Mouse (Mus musculus): ENCODE data around the gene Hoxa3. TPM values are rescaled to one million over a fixed set of nuclear protein-coding genes. Genes with fewer than 3 reads are reported as not detected.

Hoxa3 gene
- polyA plus RNA-seq, 1 experiment from 2014 or later: 11.8 TPM

DNA sequence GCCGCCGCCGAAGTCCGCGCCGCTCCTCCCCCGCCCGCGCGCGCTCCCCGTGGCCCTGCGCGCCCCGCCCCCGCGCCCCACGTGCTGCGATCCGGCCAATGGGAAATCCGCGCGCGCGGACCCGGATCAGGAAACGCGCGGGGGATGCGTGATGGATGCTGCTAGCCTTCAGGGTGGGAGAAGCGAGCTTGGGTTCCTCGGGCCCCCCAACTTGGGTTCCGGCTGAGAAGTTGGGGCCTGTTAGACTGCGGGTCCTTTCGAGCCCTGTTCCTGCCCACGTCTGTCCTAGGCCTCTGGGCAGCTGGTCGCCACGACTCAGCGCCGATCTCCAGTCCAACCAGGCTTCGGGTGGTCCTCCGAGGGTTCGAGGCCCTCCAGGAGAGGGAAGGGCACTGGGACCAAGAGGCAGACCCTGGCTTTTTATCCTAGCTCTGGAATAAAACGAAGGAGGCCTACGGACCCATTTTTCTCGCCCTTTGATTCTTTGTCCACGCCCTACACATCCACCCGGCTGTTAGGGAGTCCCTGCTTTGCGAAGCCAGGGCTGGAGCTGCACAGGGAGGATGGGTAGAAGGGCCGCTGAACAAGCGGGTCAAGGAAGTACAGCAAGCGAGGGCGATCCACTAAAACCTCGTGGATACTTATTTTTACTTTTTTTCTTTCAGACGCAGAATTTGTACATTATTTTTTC is 21.1 kb downstream of the Hoxa3 start:
- under 1% methylated on average over 48 of the region's 55 CpGs for WGBS

DNA sequence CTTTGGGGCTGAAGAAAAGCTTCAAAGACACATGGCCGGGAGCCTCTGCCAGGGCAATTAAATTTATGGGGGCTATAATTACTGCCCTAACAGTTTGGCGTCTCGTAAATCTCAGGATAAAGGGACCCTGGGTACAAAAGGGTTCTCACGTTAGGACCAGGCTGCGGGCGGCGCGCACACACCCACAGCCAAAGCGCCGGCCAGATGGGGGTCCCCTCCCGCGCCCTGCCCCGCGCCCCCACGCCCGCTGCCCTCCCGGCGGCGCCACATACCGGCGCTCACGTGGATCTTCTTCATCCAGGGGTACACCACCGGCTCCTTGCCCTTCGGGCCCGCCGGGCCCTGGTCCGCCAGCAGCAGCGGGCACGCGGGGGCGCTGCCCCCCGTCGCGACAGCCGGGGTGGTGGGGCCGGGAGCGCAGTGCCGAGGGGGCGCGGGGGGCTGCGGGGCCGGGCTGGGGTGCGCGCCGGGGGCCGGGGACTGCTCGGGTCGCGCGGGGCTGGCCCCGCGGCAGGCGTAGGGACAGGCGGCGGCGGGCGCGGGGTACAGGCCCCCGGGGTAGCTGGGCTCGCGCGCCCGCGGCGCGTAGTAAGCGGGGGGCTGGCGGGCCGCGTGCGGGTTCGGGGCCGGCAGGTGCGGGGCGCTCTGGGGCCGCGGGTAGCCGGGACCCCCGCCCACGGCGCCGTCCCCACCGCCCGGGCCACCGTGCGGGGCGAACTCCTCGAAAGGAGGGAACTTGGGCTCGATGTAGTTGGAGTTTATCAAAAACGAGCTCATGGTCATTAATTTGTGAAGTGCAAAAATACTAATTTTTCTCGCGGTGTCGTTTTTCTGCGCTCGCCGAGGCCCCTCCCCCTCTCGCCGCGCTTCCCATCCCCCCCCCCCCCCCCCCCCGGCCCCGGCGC is 22.0 kb downstream of the Hoxa3 start, which contains the start of gene Hoxa4:
TSS of gene Hoxa4 (minus strand) at position 848 of the 905 bp plus-strand sequence.
- peak within 1 kb of the TSS; percentile 62 for H3K4me3 ChIP-seq (replicated peaks)
- no peaks in the 10 kb centered on the region for H3K27me3 ChIP-seq
- H3K4me2 ChIP-seq: peak within 1 kb of the TSS; percentile 93
- no peaks in the 10 kb centered on the region for H3K9me3 ChIP-seq (replicated peaks)
- peak within 1 kb of the TSS; percentile 95 for H3K27ac ChIP-seq
- H3K36me3 ChIP-seq: 0 out of 2 replicates have a peak, but pooled peaks cover 3% of the 10 kb centered on the region
- ATAC-seq (replicated peaks; ENCODE audit: low FRiP score): peak; percentile 72
- H3K4me1 ChIP-seq: peaks cover 91% of the 10 kb centered on the region
- WGBS: under 1% methylated on average over 92 of the region's 102 CpGs
- peak within 1 kb of the TSS; percentile 78 for H3K9ac ChIP-seq

More for the DNA sequence above, 21.1 kb downstream of the Hoxa3 start:
- Histone ChIP-seq H3K4me1 (peaks cover 91% of the 10 kb centered on the region), H3K27me3 (no peaks in the 10 kb centered on the region), H3K4me3 (replicated peaks) (peak overlapping the region; percentile 62), H3K36me3 (no peaks in the 10 kb centered on the region), H3K9ac (peak overlapping the region; percentile 35), H3K27ac (peak overlapping the region; percentile 83), H3K9me3 (replicated peaks) (no peaks in the 10 kb centered on the region), H3K4me2 (peak overlapping the region; percentile 93)
- peak; percentile 59 for ATAC-seq (replicated peaks; ENCODE audit: low FRiP score)

DNA sequence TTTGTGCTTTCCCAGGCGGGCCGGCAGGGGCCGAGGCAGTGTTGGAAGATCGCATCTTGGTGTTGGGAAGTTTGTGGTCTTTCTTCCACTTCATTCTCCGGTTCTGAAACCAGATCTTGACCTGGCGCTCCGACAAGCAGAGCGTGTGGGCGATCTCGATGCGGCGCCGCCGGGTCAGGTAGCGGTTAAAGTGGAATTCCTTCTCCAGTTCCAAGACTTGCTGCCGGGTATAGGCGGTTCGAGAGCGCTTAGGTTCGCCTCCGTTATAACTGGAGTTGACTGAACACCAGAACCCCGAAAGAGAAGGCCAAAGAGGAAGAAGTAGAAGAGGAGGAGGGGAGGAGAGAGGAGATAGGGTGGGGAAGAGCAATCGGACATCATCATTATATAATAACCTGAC is 22.7 kb downstream of the Hoxa3 start:
- H3K27me3 ChIP-seq: no peaks in the 10 kb centered on the region
- H3K9ac ChIP-seq: no peak overlapping the region
- H3K36me3 ChIP-seq: 0 out of 2 replicates have a peak, but pooled peaks cover 3% of the 10 kb centered on the region
- H3K9me3 ChIP-seq (replicated peaks): no peaks in the 10 kb centered on the region
- no peak for ATAC-seq (replicated peaks; ENCODE audit: low FRiP score)
- H3K4me1 ChIP-seq: peaks cover 93% of the 10 kb centered on the region
- H3K4me3 ChIP-seq (replicated peaks): peak overlapping the region; percentile 62
- H3K27ac ChIP-seq: peak overlapping the region; percentile 95
- WGBS: 6% methylated on average over 23 of the region's 23 CpGs
- H3K4me2 ChIP-seq: peak overlapping the region; percentile 93

DNA sequence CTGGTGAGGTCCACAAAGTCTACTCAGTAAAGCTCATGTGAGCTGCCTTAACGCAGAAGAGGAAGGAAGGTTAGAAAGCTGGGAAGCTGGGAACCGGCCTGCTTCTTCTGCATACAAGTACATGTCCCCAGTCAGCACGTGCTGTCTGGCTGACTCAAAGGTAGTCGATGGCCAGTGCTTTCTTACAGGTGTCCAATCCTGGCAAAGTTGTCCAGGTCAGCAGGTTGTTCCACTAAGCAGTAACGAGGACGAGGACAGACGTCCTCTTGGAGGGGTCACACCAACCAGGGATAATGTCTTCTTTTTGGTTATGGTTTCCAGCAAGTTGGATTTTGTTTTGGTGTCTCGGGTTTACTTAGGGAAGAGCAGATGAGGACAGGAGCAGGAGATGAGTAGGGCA is 23.2 kb downstream of the Hoxa3 start:
- ATAC-seq (replicated peaks; ENCODE audit: low FRiP score): no peak
- WGBS: 26% methylated on average over 8 of the region's 8 CpGs
- H3K27me3 ChIP-seq: no peaks in the 10 kb centered on the region
- no peaks in the 10 kb centered on the region for H3K9me3 ChIP-seq (replicated peaks)
- H3K4me3 ChIP-seq (replicated peaks): peak overlapping the region; percentile 62; the same call in 1 of the 2 replicates
- peak overlapping the region; percentile 95 for H3K27ac ChIP-seq
- H3K36me3 ChIP-seq: 0 out of 2 replicates have a peak, but pooled peaks cover 3% of the 10 kb centered on the region
- no peak overlapping the region for H3K9ac ChIP-seq
- H3K4me2 ChIP-seq: peak overlapping the region; percentile 93
- peaks cover 94% of the 10 kb centered on the region for H3K4me1 ChIP-seq

DNA sequence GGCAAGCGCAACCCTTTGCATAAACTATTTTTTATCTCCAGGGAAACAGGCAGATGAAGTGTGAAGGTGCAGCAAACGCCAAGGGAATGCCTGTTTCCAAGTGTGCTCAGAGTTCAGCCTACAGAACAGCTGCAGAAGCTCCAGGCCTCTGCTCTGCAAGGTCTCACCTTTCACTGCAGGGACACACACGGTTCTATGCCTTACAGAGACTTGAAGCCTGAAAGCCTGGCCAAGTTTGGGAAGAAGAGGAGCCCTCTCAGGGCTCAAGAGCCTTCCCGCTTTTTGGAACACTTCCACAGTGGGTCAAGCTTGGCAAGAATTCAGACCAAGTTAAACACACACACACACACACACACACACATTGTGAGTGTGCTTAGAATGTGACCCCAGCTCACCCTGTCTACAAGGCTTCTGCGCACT is 24.0 kb downstream of the Hoxa3 start:
- no peak overlapping the region; the same call in 1 of the 2 replicates for H3K9ac ChIP-seq
- H3K27me3 ChIP-seq: no peaks in the 10 kb centered on the region
- H3K4me3 ChIP-seq (replicated peaks): no peak overlapping the region
- ATAC-seq (replicated peaks; ENCODE audit: low FRiP score): no peak
- H3K9me3 ChIP-seq (replicated peaks): no peaks in the 10 kb centered on the region
- peaks cover 94% of the 10 kb centered on the region for H3K4me1 ChIP-seq
- WGBS: 27% methylated on average over 5 of the region's 5 CpGs
- peak overlapping the region; percentile 95 for H3K27ac ChIP-seq
- H3K4me2 ChIP-seq: peak overlapping the region; percentile 20; the same call in 1 of the 2 replicates
- 0 out of 2 replicates have a peak, but pooled peaks cover 3% of the 10 kb centered on the region for H3K36me3 ChIP-seq

DNA sequence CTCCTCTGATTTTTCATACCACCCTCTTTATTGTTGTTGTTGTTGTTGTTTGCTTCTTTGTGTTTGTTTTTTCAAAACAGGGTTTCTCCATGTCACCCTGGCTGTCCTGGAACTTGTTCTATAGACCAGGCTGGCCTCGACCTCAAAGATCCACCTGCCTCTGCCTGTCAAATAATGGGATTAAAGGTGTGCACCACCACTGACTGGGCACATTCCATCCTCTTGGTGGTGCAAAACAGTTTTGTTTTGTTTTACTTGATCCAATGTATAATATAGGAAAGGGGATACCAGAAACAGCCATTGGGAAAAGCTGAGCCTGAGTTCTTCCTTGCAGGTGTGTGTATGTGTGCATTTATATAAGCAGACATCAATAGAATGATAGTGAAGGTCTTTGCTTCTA is 26.6 kb downstream of the Hoxa3 start:
- H3K27me3 ChIP-seq: no peaks in the 10 kb centered on the region
- 57% methylated on average over 1 of the region's 1 CpGs for WGBS
- H3K4me2 ChIP-seq: no peak overlapping the region
- no peak overlapping the region for H3K9ac ChIP-seq
- peaks cover 99% of the 10 kb centered on the region for H3K4me1 ChIP-seq
- H3K9me3 ChIP-seq (replicated peaks): no peaks in the 10 kb centered on the region
- 0 out of 2 replicates have a peak, but pooled peaks cover 10% of the 10 kb centered on the region for H3K36me3 ChIP-seq
- H3K4me3 ChIP-seq (replicated peaks): no peak overlapping the region
- ATAC-seq (replicated peaks; ENCODE audit: low FRiP score): no peak
- 0 out of 2 replicates have a peak overlapping the region, but pooled peaks have one; percentile 2 for H3K27ac ChIP-seq

DNA sequence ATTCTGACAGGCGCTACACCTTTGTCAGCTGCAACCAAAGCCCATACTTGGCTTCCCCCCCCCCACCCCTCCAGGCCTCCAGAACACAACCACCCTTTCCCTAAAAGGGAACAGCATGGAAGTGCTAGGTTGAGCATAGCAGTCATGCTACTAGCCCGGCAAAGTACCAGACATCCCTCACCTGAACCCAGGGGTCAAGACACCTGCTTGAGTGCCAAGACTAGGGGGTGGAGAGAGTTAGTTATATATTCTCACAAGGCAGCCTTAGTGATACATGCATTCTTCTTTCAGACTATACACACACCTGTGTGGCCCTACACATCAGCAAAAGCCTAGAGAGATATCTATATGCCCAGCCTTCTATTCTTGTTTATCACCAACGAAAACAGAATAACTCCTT is 27.3 kb downstream of the Hoxa3 start:
- Histone ChIP-seq H3K27ac (peak overlapping the region; percentile 98), H3K9ac (no peak overlapping the region), H3K4me3 (replicated peaks) (no peak overlapping the region), H3K4me2 (peak overlapping the region; percentile 45), H3K4me1 (peaks cover 100% of the 10 kb centered on the region), H3K9me3 (replicated peaks) (no peaks in the 10 kb centered on the region), H3K36me3 (0 out of 2 replicates have a peak, but pooled peaks cover 10% of the 10 kb centered on the region), H3K27me3 (no peaks in the 10 kb centered on the region)
- WGBS: 28% methylated on average over 3 of the region's 3 CpGs
- no peak for ATAC-seq (replicated peaks; ENCODE audit: low FRiP score)

DNA sequence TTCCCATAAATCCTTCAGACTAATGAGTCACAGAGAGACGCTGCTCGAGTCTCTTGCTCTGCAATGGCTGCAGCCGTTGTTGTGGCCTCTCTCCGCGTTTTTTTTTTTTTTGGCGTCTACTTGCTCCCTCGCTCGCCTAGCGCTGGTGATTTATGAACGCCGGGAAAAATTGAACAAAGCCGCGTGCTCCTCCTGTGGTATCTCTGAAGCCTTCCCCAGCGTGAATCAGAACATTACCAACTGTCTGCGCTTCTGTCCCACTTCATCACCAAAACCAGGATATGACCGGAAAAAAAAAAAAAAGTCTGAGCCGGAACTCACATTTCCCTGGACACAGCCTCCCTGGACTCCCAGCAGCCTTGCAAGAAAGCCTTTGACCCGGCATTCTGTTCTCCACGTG is 27.9 kb downstream of the Hoxa3 start:
- Histone ChIP-seq H3K27ac (peak overlapping the region; percentile 98), H3K9ac (no peak overlapping the region), H3K4me3 (replicated peaks) (peak overlapping the region; percentile 9; the same call in 1 of the 2 replicates), H3K36me3 (0 out of 2 replicates have a peak, but pooled peaks cover 10% of the 10 kb centered on the region), H3K27me3 (no peaks in the 10 kb centered on the region), H3K4me2 (peak overlapping the region; percentile 45), H3K4me1 (peaks cover 100% of the 10 kb centered on the region), H3K9me3 (replicated peaks) (no peaks in the 10 kb centered on the region)
- ATAC-seq (replicated peaks; ENCODE audit: low FRiP score): no peak
- WGBS: 3% methylated on average over 19 of the region's 19 CpGs

DNA sequence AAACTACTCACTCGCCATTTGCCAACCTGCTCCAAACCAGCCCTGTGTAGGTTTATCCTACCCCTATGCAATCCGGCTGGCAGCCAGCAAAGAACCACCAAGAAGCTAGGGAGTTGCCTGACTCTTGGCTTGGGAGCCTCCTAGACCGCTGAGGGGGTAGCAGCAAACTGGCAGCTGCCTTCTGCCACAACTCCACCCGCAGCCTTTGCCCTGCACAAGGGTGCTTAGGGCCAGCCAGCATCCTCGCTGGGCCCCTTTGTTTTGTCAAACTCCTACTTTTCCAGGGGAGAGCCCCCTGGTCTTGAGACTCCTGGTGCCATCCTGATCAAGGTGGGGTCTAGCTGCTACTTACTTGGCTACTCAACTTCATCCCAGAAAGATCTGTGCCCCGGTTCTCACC is 28.5 kb downstream of the Hoxa3 start:
- Histone ChIP-seq H3K36me3 (0 out of 2 replicates have a peak, but pooled peaks cover 10% of the 10 kb centered on the region), H3K4me3 (replicated peaks) (no peak overlapping the region), H3K4me1 (peaks cover 100% of the 10 kb centered on the region), H3K27ac (peak overlapping the region; percentile 98), H3K27me3 (no peaks in the 10 kb centered on the region), H3K9ac (no peak overlapping the region), H3K4me2 (peak overlapping the region; percentile 45), H3K9me3 (replicated peaks) (no peaks in the 10 kb centered on the region)
- WGBS: 19% methylated on average over 6 of the region's 6 CpGs
- no peak for ATAC-seq (replicated peaks; ENCODE audit: low FRiP score)

DNA sequence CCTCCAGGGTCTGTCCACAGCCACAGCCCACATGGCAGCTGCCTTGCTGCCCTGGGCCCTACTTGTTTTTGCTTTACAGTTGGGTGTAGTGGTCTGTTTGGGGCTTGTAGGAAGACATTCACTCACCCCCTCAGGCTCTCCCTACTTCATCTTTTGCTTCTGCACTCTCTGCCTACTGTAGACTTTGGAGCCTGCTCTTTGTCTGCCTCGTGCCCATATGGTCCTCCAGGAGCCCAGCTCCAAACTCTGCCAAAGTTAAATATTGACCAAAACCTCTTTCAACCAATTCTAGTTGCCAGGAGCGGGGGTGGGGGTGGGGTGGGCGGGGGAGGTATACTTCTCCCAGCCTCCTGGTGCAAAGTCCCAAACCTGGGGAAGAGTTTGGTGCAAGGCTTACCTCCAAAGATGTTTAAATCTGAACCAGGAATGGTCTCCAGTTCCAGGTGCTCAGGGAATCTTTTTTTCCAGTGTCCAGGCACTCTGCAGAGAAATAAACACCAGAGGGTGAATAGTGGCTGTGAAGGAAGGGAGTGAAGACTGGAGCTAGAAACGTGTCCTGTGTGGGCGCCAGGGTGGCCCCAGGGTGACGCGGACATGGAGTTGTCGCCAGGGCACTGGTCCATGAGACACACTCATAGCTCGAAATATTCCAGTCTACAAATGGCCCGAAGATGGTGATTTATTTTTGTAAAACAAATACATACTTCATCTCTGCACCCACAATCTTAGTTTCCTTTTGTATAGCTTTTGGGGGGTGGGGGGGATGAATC is 29.6 kb downstream of the Hoxa3 start:
- peak overlapping the region; percentile 19; the same call in 1 of the 2 replicates for H3K9ac ChIP-seq
- peak overlapping the region; percentile 45 for H3K4me2 ChIP-seq
- H3K36me3 ChIP-seq: 0 out of 2 replicates have a peak, but pooled peaks cover 10% of the 10 kb centered on the region
- no peaks in the 10 kb centered on the region for H3K27me3 ChIP-seq
- ATAC-seq (replicated peaks; ENCODE audit: low FRiP score): peak; percentile 63
- WGBS: 24% methylated on average over 10 of the region's 10 CpGs
- peaks cover 100% of the 10 kb centered on the region for H3K4me1 ChIP-seq
- H3K4me3 ChIP-seq (replicated peaks): 0 out of 2 replicates have a peak overlapping the region, but pooled peaks have one; percentile 5
- H3K9me3 ChIP-seq (replicated peaks): no peaks in the 10 kb centered on the region
- H3K27ac ChIP-seq: peak overlapping the region; percentile 98

DNA sequence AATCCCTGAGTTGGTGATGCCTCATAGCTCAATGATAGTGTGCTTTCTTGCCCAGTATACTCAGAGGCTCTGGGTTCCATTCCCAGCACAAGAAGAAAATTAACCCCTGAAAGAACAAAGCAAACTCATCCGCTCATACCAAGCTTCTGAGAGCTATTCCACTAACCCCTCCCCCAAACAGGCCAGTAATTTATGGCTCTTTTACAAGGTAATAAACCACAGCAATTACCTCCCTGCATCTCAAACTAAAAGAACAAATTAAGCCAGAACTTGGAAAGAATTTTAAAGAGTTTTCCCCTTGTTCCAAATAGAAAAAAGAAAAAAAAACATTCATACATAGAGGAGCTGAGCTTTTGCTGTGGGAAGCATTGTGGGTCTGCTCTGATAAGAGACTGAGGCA is 30.3 kb downstream of the Hoxa3 start:
- 0 out of 2 replicates have a peak overlapping the region, but pooled peaks have one; percentile 19 for H3K9ac ChIP-seq
- peak overlapping the region; percentile 45 for H3K4me2 ChIP-seq
- peaks cover 99% of the 10 kb centered on the region for H3K4me1 ChIP-seq
- no peaks in the 10 kb centered on the region for H3K9me3 ChIP-seq (replicated peaks)
- H3K4me3 ChIP-seq (replicated peaks): no peak overlapping the region
- 0 out of 2 replicates have a peak, but pooled peaks cover 10% of the 10 kb centered on the region for H3K36me3 ChIP-seq
- WGBS: 13% methylated on average over 1 of the region's 1 CpGs
- no peaks in the 10 kb centered on the region for H3K27me3 ChIP-seq
- ATAC-seq (replicated peaks; ENCODE audit: low FRiP score): 0 out of 2 replicates have a peak, but pooled peaks have one; percentile 16
- H3K27ac ChIP-seq: peak overlapping the region; percentile 98

Measured in kidney, embryonic 15.5 days (tissue).